Mouse (Mus musculus): ENCODE results near the gene Rufy2.

DNA sequence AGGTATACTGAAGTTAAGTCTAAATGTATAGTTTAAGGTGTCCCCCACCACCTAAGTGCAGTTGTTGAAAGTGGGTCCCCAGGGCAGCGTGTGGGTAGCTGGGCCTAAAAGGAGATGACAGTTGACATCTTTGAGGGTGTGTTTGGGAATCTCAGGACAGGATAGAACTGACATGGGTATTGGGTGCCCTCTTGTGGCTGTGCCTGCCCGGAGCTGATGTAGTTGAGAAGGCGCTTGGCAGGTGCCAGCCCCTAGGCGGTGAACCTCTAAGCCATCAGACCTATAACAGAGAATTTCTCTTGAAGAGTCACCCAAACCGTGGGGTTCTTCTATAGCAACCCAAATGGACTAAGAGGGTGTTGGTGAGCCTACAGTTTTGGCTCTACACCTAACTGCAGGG is 86.0 kb downstream of the Rufy2 start:
- TF ChIP-seq GATA1 (IDR thresholded peaks at IDR 0.05; ENCODE audit: borderline replicate concordance, low read length) (no peak), TAL1 (conservative IDR thresholded peaks at IDR 0.05; ENCODE audit: low read depth, low read length) (no peak), CTCF (IDR thresholded peaks at IDR 0.05; ENCODE audit: low read depth, low read length) (no peak)
